Mouse (Mus musculus): ENCODE data around the gene Pced1b. TPM values are rescaled to one million over a fixed set of nuclear protein-coding genes. Genes with fewer than 3 reads are reported as not detected.

Gene Pced1b
- polyA plus RNA-seq, 1 experiment: 24.8 TPM

- no peak for DNase-seq
- Histone ChIP-seq H3K4me3 (replicated peaks; ENCODE audit: extremely low read depth, low read depth, low read length) (no peak overlapping the region), H3K4me1 (ENCODE audit: control insufficient read depth, insufficient read depth, low read length) (no peaks in the 10 kb centered on the region)
- TF ChIP-seq CTCF (IDR thresholded peaks at IDR 0.05; ENCODE audit: insufficient read depth, low read length) (no peak), POLR2A (IDR thresholded peaks at IDR 0.05; ENCODE audit: borderline replicate concordance, extremely low read depth, low read depth, low read length) (no peak)
- WGBS: 90% methylated on average over 9 of the region's 9 CpGs
Observed at GRCm38 (mm10) chr15:97343921-97344320, 97.0 kb downstream of the Pced1b start.

- no peaks in the 10 kb centered on the region for H3K4me1 ChIP-seq (ENCODE audit: control insufficient read depth, insufficient read depth, low read length)
- TF ChIP-seq CTCF (IDR thresholded peaks at IDR 0.05; ENCODE audit: insufficient read depth, low read length) (no peak), POLR2A (IDR thresholded peaks at IDR 0.05; ENCODE audit: borderline replicate concordance, extremely low read depth, low read depth, low read length) (no peak)
- 87% methylated on average over 9 of the region's 9 CpGs for WGBS
- no peak for DNase-seq
- H3K4me3 ChIP-seq (replicated peaks; ENCODE audit: extremely low read depth, low read depth, low read length): no peak overlapping the region
Observed at GRCm38 (mm10) chr15:97345110-97345509, 98.2 kb downstream of the Pced1b start.

GRCm38 (mm10) chr15:97345917-97346316 lies 99.0 kb downstream of the Pced1b start:
- WGBS: 90% methylated on average over 6 of the region's 6 CpGs
- no peak for DNase-seq
- Histone ChIP-seq H3K4me1 (ENCODE audit: control insufficient read depth, insufficient read depth, low read length) (no peaks in the 10 kb centered on the region), H3K4me3 (replicated peaks; ENCODE audit: extremely low read depth, low read depth, low read length) (no peak overlapping the region)
- TF ChIP-seq POLR2A (IDR thresholded peaks at IDR 0.05; ENCODE audit: borderline replicate concordance, extremely low read depth, low read depth, low read length): no peak
- TF ChIP-seq CTCF (IDR thresholded peaks at IDR 0.05; ENCODE audit: insufficient read depth, low read length): no peak

GRCm38 (mm10) chr15:97346413-97346812 lies 99.5 kb downstream of the Pced1b start:
- WGBS: 87% methylated on average over 5 of the region's 5 CpGs
- no peak for DNase-seq
- H3K4me3 ChIP-seq (replicated peaks; ENCODE audit: extremely low read depth, low read depth, low read length): no peak overlapping the region
- no peak for TF ChIP-seq POLR2A (IDR thresholded peaks at IDR 0.05; ENCODE audit: borderline replicate concordance, extremely low read depth, low read depth, low read length)
- TF ChIP-seq CTCF (IDR thresholded peaks at IDR 0.05; ENCODE audit: insufficient read depth, low read length): no peak
- H3K4me1 ChIP-seq (ENCODE audit: control insufficient read depth, insufficient read depth, low read length): no peaks in the 10 kb centered on the region

- 86% methylated on average over 4 of the region's 4 CpGs for WGBS
- Histone ChIP-seq H3K4me3 (replicated peaks; ENCODE audit: extremely low read depth, low read depth, low read length) (no peak overlapping the region), H3K4me1 (ENCODE audit: control insufficient read depth, insufficient read depth, low read length) (peaks cover 3% of the 10 kb centered on the region; the same call in 1 of the 2 replicates)
- no peak for DNase-seq
- no peak for TF ChIP-seq CTCF (IDR thresholded peaks at IDR 0.05; ENCODE audit: insufficient read depth, low read length)
- no peak for TF ChIP-seq POLR2A (IDR thresholded peaks at IDR 0.05; ENCODE audit: borderline replicate concordance, extremely low read depth, low read depth, low read length)
Observed at GRCm38 (mm10) chr15:97346897-97347296, 100.0 kb downstream of the Pced1b start.

- TF ChIP-seq CTCF (IDR thresholded peaks at IDR 0.05; ENCODE audit: insufficient read depth, low read length): no peak
- TF ChIP-seq POLR2A (IDR thresholded peaks at IDR 0.05; ENCODE audit: borderline replicate concordance, extremely low read depth, low read depth, low read length): no peak
- H3K4me3 ChIP-seq (replicated peaks; ENCODE audit: extremely low read depth, low read depth, low read length): no peak overlapping the region
- 83% methylated on average over 24 of the region's 24 CpGs for WGBS
- DNase-seq: no peak
- H3K4me1 ChIP-seq (ENCODE audit: control insufficient read depth, insufficient read depth, low read length): peaks cover 4% of the 10 kb centered on the region; the same call in 1 of the 2 replicates
Observed at GRCm38 (mm10) chr15:97348566-97349315, 101.8 kb downstream of the Pced1b start.

GRCm38 (mm10) chr15:97350528-97350927 lies 103.6 kb downstream of the Pced1b start:
- TF ChIP-seq POLR2A (IDR thresholded peaks at IDR 0.05; ENCODE audit: borderline replicate concordance, extremely low read depth, low read depth, low read length) (no peak), CTCF (IDR thresholded peaks at IDR 0.05; ENCODE audit: insufficient read depth, low read length) (no peak)
- 38% methylated on average over 4 of the region's 4 CpGs for WGBS
- Histone ChIP-seq H3K4me3 (replicated peaks; ENCODE audit: extremely low read depth, low read depth, low read length) (no peak overlapping the region), H3K4me1 (ENCODE audit: control insufficient read depth, insufficient read depth, low read length) (peaks cover 6% of the 10 kb centered on the region)
- peak; percentile 9 for DNase-seq

GRCm38 (mm10) chr15:97351016-97351415 lies 104.1 kb downstream of the Pced1b start:
- Histone ChIP-seq H3K4me1 (ENCODE audit: control insufficient read depth, insufficient read depth, low read length) (peaks cover 9% of the 10 kb centered on the region), H3K4me3 (replicated peaks; ENCODE audit: extremely low read depth, low read depth, low read length) (no peak overlapping the region)
- WGBS: 9% methylated on average over 8 of the region's 8 CpGs
- peak; percentile 45 for DNase-seq
- TF ChIP-seq POLR2A (IDR thresholded peaks at IDR 0.05; ENCODE audit: borderline replicate concordance, extremely low read depth, low read depth, low read length): no peak
- no peak for TF ChIP-seq CTCF (IDR thresholded peaks at IDR 0.05; ENCODE audit: insufficient read depth, low read length)

GRCm38 (mm10) chr15:97351681-97352080 lies 104.8 kb downstream of the Pced1b start:
- 63% methylated on average over 5 of the region's 5 CpGs for WGBS
- TF ChIP-seq POLR2A (IDR thresholded peaks at IDR 0.05; ENCODE audit: borderline replicate concordance, extremely low read depth, low read depth, low read length) (no peak), CTCF (IDR thresholded peaks at IDR 0.05; ENCODE audit: insufficient read depth, low read length) (no peak)
- Histone ChIP-seq H3K4me1 (ENCODE audit: control insufficient read depth, insufficient read depth, low read length) (peaks cover 9% of the 10 kb centered on the region), H3K4me3 (replicated peaks; ENCODE audit: extremely low read depth, low read depth, low read length) (no peak overlapping the region)
- no peak for DNase-seq

- no peak for TF ChIP-seq CTCF (IDR thresholded peaks at IDR 0.05; ENCODE audit: insufficient read depth, low read length)
- no peak for TF ChIP-seq POLR2A (IDR thresholded peaks at IDR 0.05; ENCODE audit: borderline replicate concordance, extremely low read depth, low read depth, low read length)
- peaks cover 9% of the 10 kb centered on the region for H3K4me1 ChIP-seq (ENCODE audit: control insufficient read depth, insufficient read depth, low read length)
- H3K4me3 ChIP-seq (replicated peaks; ENCODE audit: extremely low read depth, low read depth, low read length): no peak overlapping the region
- DNase-seq: no peak
- WGBS: 42% methylated on average over 9 of the region's 9 CpGs
Observed at GRCm38 (mm10) chr15:97355676-97356303, 108.9 kb downstream of the Pced1b start.
